Mouse (Mus musculus): Measurements from ENCODE around the gene Defa2.
"Not testable (repeated sequence)": the region's sequence is repeated elsewhere in the genome, so short reads cannot be mapped to it uniquely, and the experiment has no call there.

Defa2 gene

DNA sequence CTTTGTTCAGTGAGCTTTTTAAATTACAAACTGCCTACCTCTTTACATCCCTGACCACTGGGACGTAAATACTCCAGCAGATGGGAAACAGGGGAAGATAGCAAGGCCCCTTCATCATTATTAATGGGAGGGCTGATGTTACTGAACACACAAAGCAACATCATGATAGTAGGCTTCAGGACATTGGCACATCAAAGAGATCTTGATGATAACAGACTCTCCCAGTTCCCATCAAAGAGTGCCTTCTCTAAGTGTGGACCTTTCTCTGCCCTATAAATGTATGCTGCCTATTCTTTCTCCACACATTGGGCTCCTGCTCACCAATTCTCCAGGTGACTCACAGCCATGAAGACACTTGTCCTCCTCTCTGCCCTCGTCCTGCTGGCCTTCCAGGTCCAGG lies at the start of gene Defa2:
Gene Defa2, plus strand, starts transcription at position 301 of the 400 bp plus-strand sequence.
- DNase-seq (ENCODE audit: low spot score in 2 of 2), result not testable (repeated sequence)

DNA sequence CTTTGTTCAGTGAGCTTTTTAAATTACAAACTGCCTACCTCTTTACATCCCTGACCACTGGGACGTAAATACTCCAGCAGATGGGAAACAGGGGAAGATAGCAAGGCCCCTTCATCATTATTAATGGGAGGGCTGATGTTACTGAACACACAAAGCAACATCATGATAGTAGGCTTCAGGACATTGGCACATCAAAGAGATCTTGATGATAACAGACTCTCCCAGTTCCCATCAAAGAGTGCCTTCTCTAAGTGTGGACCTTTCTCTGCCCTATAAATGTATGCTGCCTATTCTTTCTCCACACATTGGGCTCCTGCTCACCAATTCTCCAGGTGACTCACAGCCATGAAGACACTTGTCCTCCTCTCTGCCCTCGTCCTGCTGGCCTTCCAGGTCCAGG lies 13.2 kb downstream of the Defa2 start, which contains the start of gene Defa33:
Gene Defa33, plus strand, starts transcription at position 301 of the 400 bp plus-strand sequence.
- not testable (repeated sequence) for DNase-seq (ENCODE audit: low spot score in 2 of 2)

DNA sequence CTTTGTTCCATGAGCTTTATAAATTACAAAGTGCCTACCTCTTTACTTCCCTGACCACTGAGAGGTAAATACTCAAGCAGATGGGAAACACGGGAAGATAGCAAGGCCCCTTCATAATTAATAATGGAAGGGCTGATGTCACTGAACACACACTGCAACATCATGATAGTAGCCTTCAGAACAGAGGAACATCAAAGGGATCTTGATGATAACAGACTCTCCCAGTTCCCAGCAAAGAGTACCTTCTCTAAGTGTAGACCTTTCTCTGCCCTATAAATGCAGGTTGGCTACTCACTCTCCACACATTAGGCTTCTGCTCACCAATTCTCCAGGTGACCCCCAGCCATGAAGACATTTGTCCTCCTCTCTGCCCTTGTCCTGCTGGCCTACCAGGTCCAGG lies 48.8 kb downstream of the Defa2 start, which contains the start of gene Defa36:
Gene Defa36, plus strand, starts transcription at position 301 of the 400 bp plus-strand sequence.
- not testable (repeated sequence) for DNase-seq (ENCODE audit: low spot score in 2 of 2)
